Mouse (Mus musculus) midbrain, embryonic 13.5 days (tissue): ENCODE results near the gene Pbx4. TPM values are rescaled to one million over a fixed set of nuclear protein-coding genes. Genes with fewer than 3 reads are reported as not detected.

Experiments
- ATAC-seq: fragments of 200-750 bp; cut with Nextera tagmentation; 2 replicates; pipeline ENCODE4 v1.8.0; 2017; ENCODE audit warnings: mild to moderate bottlenecking, moderate TSS enrichment, moderate library complexity
- H3K27ac ChIP-seq: fragments of 300-500 bp; sonication (generic); 2 replicates; pipeline ENCODE4 v1.5.1; 2015; ENCODE audit warnings: inconsistent platforms, mild to moderate bottlenecking, moderate library complexity
- H3K27me3 ChIP-seq: fragments of 300-500 bp; sonication (generic); 2 replicates; pipeline ENCODE4 v1.6.1; 2015; ENCODE audit warnings: mild to moderate bottlenecking, inconsistent platforms
- H3K36me3 ChIP-seq: fragments of 300-500 bp; sonication (generic); 2 replicates; pipeline ENCODE4 v1.6.1; 2015; ENCODE audit warnings: mild to moderate bottlenecking, inconsistent platforms
- H3K4me1 ChIP-seq: fragments of 300-500 bp; sonication (generic); replicated peaks from 2 replicates; pipeline ENCODE4 v1.6.1; 2015; ENCODE audit warnings: inconsistent platforms
- H3K4me2 ChIP-seq: fragments of 300-500 bp; sonication (generic); replicated peaks from 2 replicates; pipeline ENCODE4 v1.6.1; 2015; ENCODE audit warnings: moderate library complexity, mild to moderate bottlenecking, inconsistent platforms
- H3K4me3 ChIP-seq: fragments of 300-500 bp; sonication (generic); replicated peaks from 2 replicates; pipeline ENCODE4 v1.5.1; 2015; ENCODE audit warnings: mild to moderate bottlenecking, inconsistent platforms
- H3K9ac ChIP-seq: fragments of 300-500 bp; sonication (generic); replicated peaks from 2 replicates; pipeline ENCODE4 v1.6.1; 2015; ENCODE audit warnings: mild to moderate bottlenecking, inconsistent platforms
- H3K9me3 ChIP-seq: fragments of 300-500 bp; sonication (generic); 2 replicates; pipeline ENCODE4 v1.6.1; 2016; ENCODE audit warnings: mild to moderate bottlenecking, inconsistent platforms
- WGBS: fragments of 180-500 bp; shearing (Covaris S2); methylation state at CpG from one replicate; pipeline ENCODE4 v1.1.7; 2015; 5-methylcytosine and 5-hydroxymethylcytosine counted together
- polyA plus RNA-seq: library from polyadenylated mRNA; unstranded; fragments of >200 nt; fragmentation: Nextera tagmentation; extraction: Ambion mirVana; gene quantifications from 2 replicates; pipeline ENCODE4 v1.2.1, GENCODE M21; 2015

The Pbx4 gene
- polyA plus RNA-seq, 1 experiment from 2014 or later = 59.2 TPM

DNA sequence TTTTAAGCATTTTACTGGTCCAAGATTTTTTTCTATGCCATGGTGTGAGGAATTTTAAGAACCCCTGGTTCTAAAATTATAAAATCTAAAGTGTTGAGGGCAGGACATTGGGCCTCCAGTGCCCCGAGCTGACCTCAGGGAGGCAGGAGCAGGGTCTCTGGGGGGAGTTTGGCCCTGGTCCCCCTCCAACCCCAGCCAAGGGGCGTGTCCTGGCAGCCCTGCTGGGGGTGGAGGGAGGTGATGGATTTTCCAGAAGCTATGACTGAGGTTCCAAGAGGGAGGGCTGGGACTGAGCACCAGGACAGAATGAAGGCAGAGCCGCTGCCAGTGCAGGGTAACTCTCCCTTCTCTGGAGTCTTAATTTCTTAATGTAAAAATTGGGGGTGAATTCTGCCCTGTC is 45.7 kb downstream of the Pbx4 start:
- H3K27me3 ChIP-seq = peaks cover 52% of the 10 kb centered on the region
- no peak overlapping the region for H3K9ac ChIP-seq
- H3K4me3 ChIP-seq = no peak overlapping the region
- no peak for ATAC-seq
- 60% methylated on average over 3 of the region's 3 CpGs for WGBS
- no peaks in the 10 kb centered on the region for H3K9me3 ChIP-seq
- H3K4me2 ChIP-seq = no peak overlapping the region
- no peak overlapping the region for H3K27ac ChIP-seq
- H3K4me1 ChIP-seq = peaks cover 19% of the 10 kb centered on the region
- H3K36me3 ChIP-seq = 0 out of 2 replicates have a peak, but pooled peaks cover 2% of the 10 kb centered on the region

DNA sequence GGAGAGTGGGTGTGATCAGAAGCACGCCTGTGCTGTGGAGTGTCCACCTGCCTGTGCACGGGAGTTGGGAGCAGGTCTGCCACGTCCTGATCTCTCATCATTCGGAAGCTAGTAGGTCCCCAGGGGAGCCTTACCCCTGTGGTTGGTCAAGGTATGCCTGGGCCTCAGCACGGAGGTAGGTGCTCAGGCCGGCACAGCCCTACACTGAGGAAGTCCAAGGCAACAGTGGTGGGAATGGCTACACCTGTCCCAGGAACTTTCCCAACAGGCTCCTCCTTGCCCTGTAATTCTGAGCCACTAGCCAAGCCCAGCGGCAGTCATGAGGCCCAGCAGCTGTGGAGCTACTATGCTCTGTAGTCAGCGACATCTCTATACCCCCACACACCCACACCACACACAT is 47.4 kb downstream of the Pbx4 start:
- no peak overlapping the region for H3K27ac ChIP-seq
- H3K27me3 ChIP-seq = peaks cover 69% of the 10 kb centered on the region
- H3K9me3 ChIP-seq = no peaks in the 10 kb centered on the region
- no peak overlapping the region for H3K9ac ChIP-seq
- ATAC-seq = no peak
- no peaks in the 10 kb centered on the region for H3K36me3 ChIP-seq
- no peak overlapping the region for H3K4me2 ChIP-seq
- peaks cover 19% of the 10 kb centered on the region for H3K4me1 ChIP-seq
- H3K4me3 ChIP-seq = no peak overlapping the region
- WGBS = 65% methylated on average over 8 of the region's 8 CpGs

DNA sequence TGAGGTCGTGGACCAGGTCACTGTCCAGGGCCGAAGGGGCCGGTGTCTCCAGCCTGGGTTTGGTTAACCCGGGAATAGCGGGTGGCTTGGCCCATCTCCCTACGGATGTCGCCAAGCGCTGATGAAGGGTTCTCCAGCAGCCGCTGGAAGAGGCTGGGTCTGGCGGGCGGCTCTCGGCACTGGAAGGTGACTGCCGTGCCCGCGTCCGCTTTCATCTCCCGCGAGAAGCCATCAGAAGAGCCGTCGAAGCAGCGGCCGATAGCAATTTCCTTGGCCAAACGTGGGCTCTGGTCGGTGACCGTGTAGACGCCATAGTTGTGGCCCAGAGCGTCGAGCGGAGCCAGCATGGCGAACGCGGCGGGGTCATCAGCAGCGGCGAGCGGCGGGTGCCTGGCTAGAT is 48.5 kb downstream of the Pbx4 start:
- Histone ChIP-seq H3K36me3 (no peaks in the 10 kb centered on the region), H3K27ac (no peak overlapping the region), H3K9ac (no peak overlapping the region), H3K9me3 (no peaks in the 10 kb centered on the region), H3K4me2 (peak overlapping the region; percentile 54), H3K4me3 (peak overlapping the region; percentile 44), H3K4me1 (peaks cover 21% of the 10 kb centered on the region), H3K27me3 (peaks cover 81% of the 10 kb centered on the region)
- 14% methylated on average over 37 of the region's 37 CpGs for WGBS
- no peak for ATAC-seq

DNA sequence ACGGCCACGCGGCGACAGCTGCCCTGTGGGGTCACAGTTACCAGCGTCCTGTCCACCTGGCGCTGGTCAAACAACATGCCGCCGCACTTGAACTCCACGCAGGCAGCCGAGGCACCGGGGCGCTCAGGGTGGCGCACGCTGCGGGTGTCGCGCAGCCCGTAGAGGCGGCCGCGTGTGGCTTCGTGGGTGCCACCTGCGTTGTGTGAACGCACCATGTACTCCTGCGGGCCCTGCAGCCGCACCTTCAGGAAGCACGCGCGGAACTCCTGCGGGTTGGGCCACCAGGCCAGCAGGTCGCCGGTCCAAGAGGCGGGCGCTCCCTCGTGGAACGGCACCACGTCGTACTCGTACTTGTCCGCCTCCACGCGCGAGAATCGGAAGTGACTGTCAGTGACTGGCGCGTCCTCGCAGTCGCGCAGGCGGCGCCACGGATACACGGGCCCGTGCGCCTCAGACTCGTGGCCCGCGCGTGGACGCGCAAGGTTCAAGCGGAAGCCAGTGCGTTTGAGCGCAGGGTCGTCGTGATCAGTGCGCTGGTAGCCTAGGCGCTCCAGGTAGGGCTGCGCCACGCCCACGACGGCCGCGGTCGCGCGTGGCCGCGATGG is 49.1 kb downstream of the Pbx4 start:
- H3K4me2 ChIP-seq = peak overlapping the region; percentile 54
- peak overlapping the region; percentile 44 for H3K4me3 ChIP-seq
- peaks cover 84% of the 10 kb centered on the region for H3K27me3 ChIP-seq
- ATAC-seq = peak; percentile 9
- WGBS = 21% methylated on average over 79 of the region's 79 CpGs
- H3K9me3 ChIP-seq = no peaks in the 10 kb centered on the region
- no peak overlapping the region for H3K27ac ChIP-seq
- H3K9ac ChIP-seq = peak overlapping the region; percentile 56
- no peaks in the 10 kb centered on the region for H3K36me3 ChIP-seq
- H3K4me1 ChIP-seq = peaks cover 24% of the 10 kb centered on the region

DNA sequence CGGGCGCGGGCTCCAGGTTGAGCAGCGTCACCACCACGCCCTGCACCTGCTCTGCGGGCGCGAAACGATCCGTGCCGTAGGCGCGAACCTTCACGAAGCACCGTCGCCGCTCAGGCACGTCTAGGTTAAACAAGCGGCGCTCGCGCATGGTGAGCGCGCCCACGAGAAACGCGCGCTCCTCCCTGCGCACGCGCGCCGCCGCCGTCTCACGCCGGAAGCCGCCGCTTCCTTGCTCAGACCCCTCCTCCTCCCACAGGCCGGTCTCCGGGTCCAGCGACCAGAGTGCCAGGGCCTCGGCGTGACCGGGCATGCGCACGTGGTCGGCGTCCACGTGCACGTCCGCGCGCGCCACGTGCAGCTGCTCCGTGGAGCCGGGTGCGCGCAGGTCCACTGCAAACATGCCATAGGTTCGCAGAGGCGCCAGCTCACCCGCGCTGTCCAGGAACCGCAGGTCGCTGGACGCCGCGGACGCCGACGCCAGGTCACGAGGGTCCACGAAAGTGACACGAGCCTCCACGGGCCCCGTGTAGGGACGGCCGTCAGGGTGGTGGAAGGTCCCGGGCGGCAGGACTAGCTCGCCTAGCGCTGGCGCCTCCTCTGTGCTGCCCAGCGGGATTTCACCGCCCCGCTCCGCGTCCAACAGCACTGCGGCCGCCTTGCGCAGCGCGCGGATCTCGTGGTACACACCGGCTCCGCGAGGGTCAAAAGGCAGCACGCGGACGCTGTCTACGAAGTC is 49.9 kb downstream of the Pbx4 start:
- Histone ChIP-seq H3K4me2 (peak overlapping the region; percentile 54), H3K27ac (no peak overlapping the region), H3K4me1 (peaks cover 29% of the 10 kb centered on the region), H3K4me3 (peak overlapping the region; percentile 44), H3K36me3 (no peaks in the 10 kb centered on the region), H3K9ac (peak overlapping the region; percentile 56), H3K27me3 (peaks cover 85% of the 10 kb centered on the region), H3K9me3 (no peaks in the 10 kb centered on the region)
- WGBS = 4% methylated on average over 103 of the region's 103 CpGs
- ATAC-seq = peak; percentile 70

DNA sequence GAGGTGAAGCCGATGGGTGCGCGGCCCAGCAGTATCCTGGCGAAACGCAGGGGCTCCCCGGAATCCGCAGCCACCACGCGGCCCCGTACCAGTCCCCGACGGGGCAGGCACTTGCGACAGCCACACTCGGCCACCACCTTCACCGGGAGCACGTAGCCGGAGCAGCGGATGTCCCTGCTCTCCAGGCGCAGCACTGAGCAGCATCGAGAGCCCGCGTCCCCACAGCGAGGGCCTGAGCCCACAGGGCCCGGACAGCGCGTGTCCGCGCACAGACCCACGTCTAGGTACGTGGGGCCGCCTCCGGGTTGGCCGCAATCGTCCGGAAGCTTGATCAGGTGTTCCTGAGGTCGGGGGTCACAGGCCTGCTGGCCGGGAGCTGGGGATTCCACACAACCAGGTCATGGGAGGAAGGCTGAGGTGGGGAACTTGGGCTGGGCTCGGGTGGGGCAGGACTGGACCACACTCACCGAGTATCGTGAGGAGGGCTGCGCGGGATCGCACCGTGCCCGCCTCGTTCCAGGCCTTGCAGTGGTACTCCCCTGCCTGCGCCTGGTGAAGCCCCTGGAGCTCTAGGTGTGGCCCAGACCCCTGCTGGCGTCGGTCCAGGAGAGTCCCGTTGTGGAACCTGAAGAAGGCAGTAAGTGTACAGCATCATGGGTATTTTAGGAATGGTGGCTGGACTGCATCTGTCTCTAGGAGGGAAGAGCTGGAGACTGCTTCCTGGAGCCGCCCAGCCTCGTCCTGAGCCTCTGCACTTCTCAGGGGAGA is 50.7 kb downstream of the Pbx4 start:
- H3K27ac ChIP-seq = no peak overlapping the region
- no peak overlapping the region for H3K9ac ChIP-seq
- ATAC-seq = 0 out of 2 replicates have a peak, but pooled peaks have one; percentile 1
- peak overlapping the region; percentile 44 for H3K4me3 ChIP-seq
- H3K4me1 ChIP-seq = peaks cover 38% of the 10 kb centered on the region
- 16% methylated on average over 52 of the region's 52 CpGs for WGBS
- peak overlapping the region; percentile 54 for H3K4me2 ChIP-seq
- peaks cover 93% of the 10 kb centered on the region for H3K27me3 ChIP-seq
- no peaks in the 10 kb centered on the region for H3K9me3 ChIP-seq
- no peaks in the 10 kb centered on the region for H3K36me3 ChIP-seq

DNA sequence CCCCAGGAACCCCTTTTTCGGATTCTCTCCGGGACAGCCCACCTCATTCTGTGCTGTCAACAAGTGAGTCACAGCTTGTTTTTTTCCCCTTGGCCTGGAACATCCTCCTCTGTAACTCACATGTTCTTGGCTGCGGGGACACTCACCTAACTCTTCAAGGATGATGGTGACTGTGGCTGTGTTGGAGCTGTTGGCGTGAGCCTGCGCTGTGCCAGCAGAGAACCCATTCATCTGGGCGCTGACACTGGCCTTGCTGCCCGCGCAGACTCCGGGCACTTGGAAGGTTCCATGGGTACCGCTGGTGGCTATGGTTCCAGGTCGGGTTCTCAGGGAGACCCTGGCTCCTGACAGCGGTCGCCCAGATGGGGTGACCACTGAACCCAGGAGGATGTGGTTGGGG is 51.9 kb downstream of the Pbx4 start:
- no peak for ATAC-seq
- no peak overlapping the region for H3K4me3 ChIP-seq
- no peaks in the 10 kb centered on the region for H3K9me3 ChIP-seq
- WGBS = 58% methylated on average over 13 of the region's 13 CpGs
- no peak overlapping the region for H3K4me2 ChIP-seq
- no peaks in the 10 kb centered on the region for H3K36me3 ChIP-seq
- peaks cover 100% of the 10 kb centered on the region for H3K27me3 ChIP-seq
- H3K9ac ChIP-seq = no peak overlapping the region
- H3K4me1 ChIP-seq = peaks cover 49% of the 10 kb centered on the region
- no peak overlapping the region for H3K27ac ChIP-seq

DNA sequence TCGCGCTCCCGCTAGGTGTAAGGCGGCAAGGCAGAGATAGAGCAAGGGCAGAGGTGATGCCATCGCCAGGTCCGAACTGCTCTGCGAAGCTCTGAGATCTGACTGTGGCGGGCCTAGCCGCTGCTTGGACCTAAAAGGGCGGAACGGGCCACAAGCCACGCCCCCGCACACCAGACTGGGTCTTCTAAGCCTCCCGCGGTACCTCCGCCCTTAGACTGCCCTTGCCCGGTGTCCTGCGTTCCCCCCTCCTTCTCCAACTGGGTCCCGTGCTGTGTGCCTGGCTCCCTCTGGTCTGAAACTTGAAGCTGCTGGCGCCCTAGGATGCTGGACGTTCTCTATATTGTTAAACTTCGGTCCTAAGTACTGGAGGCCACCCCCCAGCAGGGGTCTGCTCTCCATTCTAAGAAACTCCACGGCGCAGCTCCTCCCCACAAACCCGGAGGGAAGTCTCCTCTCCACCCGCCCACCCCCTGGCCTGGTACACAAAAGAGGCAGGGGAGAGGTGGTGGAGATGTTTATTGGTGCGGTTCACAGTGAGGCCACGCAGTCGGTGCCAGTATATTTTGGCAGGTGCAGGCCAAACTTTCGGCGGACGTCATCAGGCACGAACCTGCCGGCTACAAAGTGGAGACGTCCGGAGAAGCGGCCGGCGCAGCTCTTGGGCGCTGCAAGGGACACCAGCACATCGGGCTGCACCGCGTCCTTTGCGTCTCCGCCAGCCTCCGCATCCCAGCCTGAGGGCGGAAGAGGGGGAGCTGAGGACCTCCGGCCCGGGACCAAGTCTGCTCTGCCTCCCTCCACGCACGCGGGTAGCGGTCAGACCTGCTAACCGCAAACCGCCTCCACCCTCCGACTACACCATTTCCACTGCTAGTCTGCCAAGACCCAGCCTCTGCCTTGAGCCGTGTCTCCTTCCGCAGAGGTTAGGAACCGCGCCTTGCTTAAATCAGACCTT is 55.3 kb downstream of the Pbx4 start, which contains the start of gene Cilp2:
Cilp2 (minus strand) TSS at position 399 of the 955 bp plus-strand sequence.
- Histone ChIP-seq H3K9ac (peak within 1 kb of the TSS; percentile 30), H3K9me3 (no peaks in the 10 kb centered on the region), H3K4me3 (peak within 1 kb of the TSS; percentile 26), H3K27me3 (peaks cover 83% of the 10 kb centered on the region), H3K27ac (no peak within 1 kb of the TSS), H3K4me2 (peak within 1 kb of the TSS; percentile 46), H3K4me1 (peaks cover 52% of the 10 kb centered on the region), H3K36me3 (0 out of 2 replicates have a peak, but pooled peaks cover 2% of the 10 kb centered on the region)
- WGBS = under 1% methylated on average over 60 of the region's 60 CpGs
- peak; percentile 10; the same call in 1 of the 2 replicates for ATAC-seq

DNA sequence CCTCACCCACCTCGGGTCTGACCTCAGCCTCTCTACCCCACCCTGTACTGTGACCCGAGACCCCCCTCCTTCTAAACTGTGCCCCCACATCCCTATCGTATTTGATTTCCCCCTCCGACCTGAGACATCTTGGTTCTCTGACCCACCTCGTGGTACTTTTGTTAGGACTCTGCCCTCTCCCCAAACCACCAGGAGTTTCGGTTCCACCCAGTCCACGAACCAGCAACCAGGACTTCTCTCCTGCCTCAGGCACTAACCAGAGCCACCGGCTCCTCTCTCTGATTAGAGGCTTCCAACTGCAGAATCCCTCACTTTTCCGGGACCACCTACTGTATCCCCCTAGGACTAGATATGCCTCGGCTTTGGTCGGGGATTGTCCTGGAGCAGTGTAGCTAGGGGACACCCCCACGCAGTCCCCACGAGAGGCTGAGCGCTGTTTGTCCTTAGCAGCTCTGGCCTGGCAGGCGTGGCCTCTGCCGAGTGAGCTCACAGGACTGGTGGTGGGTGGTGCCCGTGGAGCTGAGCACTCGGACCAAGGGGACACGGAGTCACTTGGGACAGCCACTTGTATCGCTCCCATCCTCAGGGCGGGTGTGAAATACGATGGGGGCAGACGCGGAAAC is 56.1 kb downstream of the Pbx4 start:
- WGBS = 7% methylated on average over 24 of the region's 24 CpGs
- Histone ChIP-seq H3K27me3 (peaks cover 75% of the 10 kb centered on the region), H3K4me1 (peaks cover 55% of the 10 kb centered on the region), H3K27ac (no peak overlapping the region), H3K9ac (peak overlapping the region; percentile 30; the same call in 1 of the 2 replicates), H3K4me2 (peak overlapping the region; percentile 46), H3K36me3 (peaks cover 10% of the 10 kb centered on the region; the same call in 1 of the 2 replicates), H3K4me3 (peak overlapping the region; percentile 26), H3K9me3 (no peaks in the 10 kb centered on the region)
- ATAC-seq = no peak

DNA sequence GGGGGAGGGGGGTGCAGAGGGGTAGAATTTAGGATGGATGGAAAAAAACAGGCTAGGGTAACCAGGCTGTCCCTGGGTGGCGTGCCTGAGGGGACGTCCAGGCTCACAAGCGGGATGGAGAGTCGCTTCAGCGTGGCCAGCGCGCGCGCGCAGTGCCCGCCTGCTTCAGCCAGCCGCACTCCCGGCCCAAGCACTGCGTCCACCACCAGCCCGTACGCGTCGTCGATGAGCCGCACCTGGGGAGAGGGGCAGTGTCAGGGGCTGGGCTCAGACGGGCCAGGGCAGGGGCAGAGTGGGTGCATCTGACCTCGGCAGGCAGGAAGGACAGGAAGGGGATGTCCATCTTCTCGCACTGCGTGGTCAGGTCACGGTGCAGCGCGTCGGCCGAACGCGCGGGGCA is 56.6 kb downstream of the Pbx4 start:
- peaks cover 70% of the 10 kb centered on the region for H3K27me3 ChIP-seq
- no peak overlapping the region for H3K27ac ChIP-seq
- H3K9me3 ChIP-seq = no peaks in the 10 kb centered on the region
- peak overlapping the region; percentile 46 for H3K4me2 ChIP-seq
- peak overlapping the region; percentile 30; the same call in 1 of the 2 replicates for H3K9ac ChIP-seq
- no peak for ATAC-seq
- H3K4me1 ChIP-seq = peaks cover 61% of the 10 kb centered on the region
- H3K36me3 ChIP-seq = peaks cover 15% of the 10 kb centered on the region
- WGBS = 3% methylated on average over 32 of the region's 32 CpGs
- peak overlapping the region; percentile 26 for H3K4me3 ChIP-seq
